Mouse (Mus musculus) thymus, adult 18-20 months (tissue): ENCODE measurements around the gene Ticrr.

ENCODE experiments used
- DNase-seq, 2 experiments: peaks; one replicate each; pipeline ENCODE4 v3.0.0; 2022; ENCODE audit warnings: mixed read lengths in 2 of 2

Gene Ticrr

GRCm38 (mm10) chr7:79659578-79660290 is at the start of gene Ticrr:
Gene Ticrr, plus strand, starts transcription at chr7:79660196.
- peak; percentile 95 to 98 for DNase-seq

- DNase-seq: no peak
These were observed 48.1 kb upstream of the Ticrr start for GRCm38 (mm10) chr7:79611901-79612300.

- DNase-seq: no peak
These were observed 47.2 kb upstream of the Ticrr start for GRCm38 (mm10) chr7:79612783-79613182.

- no peak for DNase-seq
These were observed 46.7 kb upstream of the Ticrr start for GRCm38 (mm10) chr7:79613314-79613713.

- no peak for DNase-seq
These were observed 45.0 kb upstream of the Ticrr start for GRCm38 (mm10) chr7:79615008-79615407.

GRCm38 (mm10) chr7:79615941-79616340 is 44.1 kb upstream of the Ticrr start:
- no peak for DNase-seq

- no peak for DNase-seq
These were observed 42.6 kb upstream of the Ticrr start, which contains the start of gene Rhcg for GRCm38 (mm10) chr7:79617418-79617817. Gene Rhcg, minus strand, starts transcription at chr7:79617657.

- no peak for DNase-seq
These were observed 40.5 kb upstream of the Ticrr start for GRCm38 (mm10) chr7:79619493-79619892.

GRCm38 (mm10) chr7:79623086-79623485 is 36.9 kb upstream of the Ticrr start:
- DNase-seq: no peak

GRCm38 (mm10) chr7:79626170-79626569 is 33.8 kb upstream of the Ticrr start:
- DNase-seq: no peak

- no peak for DNase-seq
These were observed 31.6 kb upstream of the Ticrr start for GRCm38 (mm10) chr7:79628271-79628913.

- DNase-seq: no peak
These were observed 28.1 kb upstream of the Ticrr start for GRCm38 (mm10) chr7:79631773-79632348.

- DNase-seq: no peak
These were observed 12.8 kb upstream of the Ticrr start for GRCm38 (mm10) chr7:79647233-79647632.

- DNase-seq: no peak
These were observed 11.0 kb upstream of the Ticrr start for GRCm38 (mm10) chr7:79649005-79649404.

- DNase-seq: no peak
These were observed 5.8 kb upstream of the Ticrr start for GRCm38 (mm10) chr7:79654185-79654584.

GRCm38 (mm10) chr7:79654586-79654985 is 5.4 kb upstream of the Ticrr start:
- no peak for DNase-seq

GRCm38 (mm10) chr7:79660291-79661150 is 525 bp downstream of the Ticrr start:
- DNase-seq: no peak

- no peak for DNase-seq
These were observed 1.4 kb downstream of the Ticrr start for GRCm38 (mm10) chr7:79661253-79661890.

GRCm38 (mm10) chr7:79666690-79667089 is 6.7 kb downstream of the Ticrr start:
- DNase-seq: no peak

- DNase-seq: no peak
These were observed 11.1 kb downstream of the Ticrr start for GRCm38 (mm10) chr7:79670900-79671604.

GRCm38 (mm10) chr7:79679186-79679585 is 19.2 kb downstream of the Ticrr start:
- no peak for DNase-seq

GRCm38 (mm10) chr7:79680231-79680630 is 20.2 kb downstream of the Ticrr start:
- DNase-seq: no peak
